Mouse (Mus musculus) liver, adult 2 months (tissue): ENCODE measurements around the gene Olfr514. TPM values are rescaled to one million over a fixed set of nuclear protein-coding genes. Genes with fewer than 3 reads are reported as not detected.
"Not testable (repeated sequence)": the region's sequence is repeated elsewhere in the genome, so short reads cannot be mapped to it uniquely, and the experiment has no call there.

ENCODE experiments used
- DNase-seq: peaks from one replicate; pipeline ENCODE4 v3.0.0-alpha.2; 2011; ENCODE audit warnings: low read depth, low spot score; ENCODE audit errors: extremely low read depth
- H3K27ac ChIP-seq: fragments of 200-500 bp; replicated peaks from 2 replicates; pipeline ENCODE4 v1.5.1; 2012; ENCODE audit warnings: low read depth, mild to moderate bottlenecking, control low read depth, inconsistent platforms, low read length; ENCODE audit not compliant: insufficient read depth
- H3K27me3 ChIP-seq: fragments of 200-500 bp; 2 replicates; pipeline ENCODE4 v1.6.1; 2012; ENCODE audit warnings: mild to moderate bottlenecking, moderate library complexity, low read length, inconsistent platforms; ENCODE audit not compliant: control insufficient read depth, insufficient read depth
- H3K36me3 ChIP-seq: fragments of 200-500 bp; 2 replicates; pipeline ENCODE4 v1.6.1; 2012; ENCODE audit warnings: low read length, inconsistent platforms; ENCODE audit not compliant: control insufficient read depth, insufficient read depth
- H3K4me1 ChIP-seq: fragments of 200-500 bp; 2 replicates; pipeline ENCODE4 v1.6.1; 2011; ENCODE audit warnings: low read length; ENCODE audit not compliant: control insufficient read depth, insufficient read depth
- H3K4me3 ChIP-seq: fragments of 200-500 bp; 2 replicates; pipeline ENCODE4 v1.5.1; 2011; ENCODE audit warnings: low read depth, mild to moderate bottlenecking, control low read depth, low read length, moderate library complexity; ENCODE audit not compliant: insufficient read depth
- H3K79me2 ChIP-seq: fragments of 200-500 bp; 2 replicates; pipeline ENCODE4 v1.6.1; 2012; ENCODE audit warnings: inconsistent platforms, mild to moderate bottlenecking, low read length, moderate library complexity; ENCODE audit not compliant: control insufficient read depth, insufficient read depth
- H3K9ac ChIP-seq: fragments of 200-500 bp; 2 replicates; pipeline ENCODE4 v1.6.1; 2012; ENCODE audit warnings: low read depth, mild to moderate bottlenecking, control low read depth, inconsistent platforms, low read length
- CTCF ChIP-seq: fragments of 200-500 bp; IDR thresholded peaks from 2 replicates; pipeline ENCODE4 v1.5.1; 2011; ENCODE audit warnings: low read depth, low read length, control low read depth
- POLR2A ChIP-seq: fragments of 200-500 bp; IDR thresholded peaks from 2 replicates; pipeline ENCODE4 v1.6.1; 2011; ENCODE audit warnings: low read length, control low read depth; ENCODE audit not compliant: insufficient read depth; ENCODE audit errors: extremely low read depth
- WGBS: fragments of 180-500 bp; shearing (Covaris S2); methylation state at CpG from one replicate; pipeline ENCODE4 v1.1.7; 2018; 5-methylcytosine and 5-hydroxymethylcytosine counted together
- polyA plus RNA-seq: library from polyadenylated mRNA; depleted of rRNA; stranded (reverse); fragments of >200 nt; gene quantifications from 2 replicates; pipeline ENCODE4 v1.2.3, GENCODE M21; 2012; rRNA removed
- total RNA-seq: library from RNA; depleted of rRNA; stranded (reverse); fragments of >200 nt; gene quantifications from 2 replicates; pipeline ENCODE4 v1.2.3, GENCODE M21; 2014; rRNA removed

Olfr514 gene
- total RNA-seq: not detected in 2 replicates
- not detected in 2 replicates for polyA plus RNA-seq

DNA sequence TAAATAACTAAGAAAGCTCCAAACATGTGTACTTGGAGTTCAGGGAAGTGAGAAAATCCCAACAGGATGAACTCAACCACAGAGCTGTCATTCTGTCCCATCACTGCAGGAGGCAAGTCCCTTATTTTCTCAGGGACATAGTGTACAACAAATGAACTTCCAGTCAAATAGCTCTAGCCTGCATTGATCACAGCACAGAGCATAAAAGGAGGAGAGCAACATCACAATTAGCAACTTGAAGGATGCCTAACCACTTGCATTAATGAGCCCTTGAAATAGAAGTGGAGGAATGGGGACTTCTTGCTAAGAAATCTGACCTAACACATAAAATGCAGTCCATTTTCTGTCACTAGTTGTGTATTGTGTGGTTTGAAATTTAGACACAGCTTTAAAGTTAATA lies at the start of gene Olfr514:
Gene Olfr514, minus strand, starts transcription at position 101 of the 400 bp plus-strand sequence.
- Histone ChIP-seq H3K9ac (no peak within 1 kb of the TSS), H3K36me3 (no peaks in the 10 kb centered on the region), H3K4me3 (no peak within 1 kb of the TSS), H3K4me1 (no peaks in the 10 kb centered on the region), H3K79me2 (no peaks in the 10 kb centered on the region), H3K27ac (no peak within 1 kb of the TSS), H3K27me3 (no peaks in the 10 kb centered on the region)
- no peak for TF ChIP-seq POLR2A
- no peak for TF ChIP-seq CTCF
- no peak for DNase-seq

- no peak within 1 kb of the TSS for H3K4me3 ChIP-seq
- no peaks in the 10 kb centered on the region for H3K4me1 ChIP-seq
- TF ChIP-seq POLR2A: no peak
- no peak for TF ChIP-seq CTCF
- H3K27ac ChIP-seq: no peak within 1 kb of the TSS
- H3K9ac ChIP-seq: no peak within 1 kb of the TSS
- no peaks in the 10 kb centered on the region for H3K27me3 ChIP-seq
- H3K36me3 ChIP-seq: no peaks in the 10 kb centered on the region
- 48% methylated on average over 2 of the region's 2 CpGs for WGBS
- DNase-seq: no peak
- no peaks in the 10 kb centered on the region for H3K79me2 ChIP-seq
These were observed 46.5 kb upstream of the Olfr514 start, which contains the start of gene Olfr517 for GRCm38 (mm10) chr7:108872279-108872678. Olfr517 (minus strand) TSS chr7:108872379.

- no peak within 1 kb of the TSS for H3K9ac ChIP-seq
- H3K4me3 ChIP-seq: no peak within 1 kb of the TSS
- H3K79me2 ChIP-seq: no peaks in the 10 kb centered on the region
- H3K4me1 ChIP-seq: no peaks in the 10 kb centered on the region
- H3K27me3 ChIP-seq: no peaks in the 10 kb centered on the region
- WGBS: 82% methylated on average over 2 of the region's 2 CpGs
- no peak for TF ChIP-seq POLR2A
- H3K36me3 ChIP-seq: no peaks in the 10 kb centered on the region
- no peak for DNase-seq
- H3K27ac ChIP-seq: no peak within 1 kb of the TSS
These were observed 24.6 kb upstream of the Olfr514 start, which contains the start of gene Olfr516 for GRCm38 (mm10) chr7:108850429-108850828. Olfr516 (minus strand) TSS chr7:108850529.

DNA sequence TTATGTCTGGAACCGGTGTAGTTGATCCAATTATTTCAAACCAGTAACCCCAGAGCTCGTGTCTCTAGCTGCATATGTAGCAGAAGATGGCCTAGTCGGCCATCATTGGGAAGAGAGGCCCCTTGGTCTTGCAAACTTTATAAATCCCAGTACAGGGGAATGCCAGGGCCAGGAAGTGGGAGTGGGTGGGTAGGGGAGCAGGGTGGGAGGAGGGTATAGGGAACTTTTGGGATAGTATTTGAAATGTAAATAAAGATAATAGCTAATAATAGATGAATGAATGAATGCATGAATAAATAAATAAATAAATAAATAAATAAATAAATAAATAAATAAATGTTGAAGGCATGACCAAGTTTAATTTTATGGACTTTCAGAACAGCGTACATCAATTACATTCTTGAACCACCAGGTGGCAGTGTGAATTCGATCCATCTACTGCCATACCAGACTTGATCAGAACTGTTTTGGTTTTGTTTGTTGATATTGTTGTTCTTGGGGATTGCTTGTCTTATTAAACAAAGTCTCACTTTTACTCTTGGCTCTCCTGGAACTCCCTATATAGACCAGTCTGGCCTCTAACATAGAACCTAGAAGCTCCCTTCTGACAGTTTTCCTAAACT lies 11.1 kb downstream of the Olfr514 start:
- not testable (repeated sequence) for H3K9ac ChIP-seq, H3K79me2 ChIP-seq, H3K4me1 ChIP-seq, H3K27me3 ChIP-seq, H3K36me3 ChIP-seq, H3K27ac ChIP-seq, H3K4me3 ChIP-seq
- 40% methylated on average over 5 of the region's 5 CpGs for WGBS
- peak; percentile 55 for DNase-seq
- peak; percentile 45 for TF ChIP-seq CTCF

DNA sequence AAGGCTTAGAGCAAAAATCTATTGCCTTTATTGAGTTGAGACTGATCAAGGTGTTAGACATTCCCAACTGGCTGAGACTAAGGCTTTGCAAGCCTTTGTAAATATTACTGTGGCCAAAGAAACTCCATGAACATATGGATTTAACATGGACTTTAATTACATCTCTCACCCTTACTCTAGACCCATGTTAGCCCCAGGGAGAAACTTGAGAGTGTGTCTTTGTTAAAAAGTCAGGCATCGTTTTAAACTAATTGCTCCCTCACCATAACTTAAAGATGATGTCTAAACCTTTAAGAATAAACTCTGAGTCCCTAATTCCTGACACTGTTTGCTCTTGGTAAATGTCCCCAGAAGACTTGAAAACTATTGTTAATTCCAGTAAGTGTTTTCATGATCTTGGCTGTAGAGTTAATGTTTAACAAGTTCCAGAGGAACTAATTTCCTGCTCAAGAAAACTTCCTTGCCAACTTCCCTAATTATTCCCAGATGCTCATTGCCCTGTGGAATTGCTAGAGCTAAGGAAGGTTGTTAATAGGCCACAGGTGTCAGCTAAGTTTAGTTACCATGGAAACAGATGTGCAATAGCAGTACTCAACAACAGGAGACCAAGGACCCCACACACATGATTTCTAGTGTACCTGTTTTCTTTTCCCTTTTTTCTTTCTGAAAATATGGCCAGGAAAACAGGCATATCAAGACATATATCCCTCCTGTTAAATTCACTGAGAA lies 28.4 kb downstream of the Olfr514 start:
- TF ChIP-seq POLR2A (no peak), CTCF (no peak)
- Histone ChIP-seq H3K79me2 (no peaks in the 10 kb centered on the region), H3K36me3 (no peaks in the 10 kb centered on the region), H3K27ac (no peak overlapping the region), H3K27me3 (no peaks in the 10 kb centered on the region), H3K9ac (no peak overlapping the region), H3K4me3 (no peak overlapping the region), H3K4me1 (no peaks in the 10 kb centered on the region)
- WGBS: 48% methylated on average over 1 of the region's 1 CpGs
- DNase-seq: no peak

Other genes starting within 250 kb of the Olfr514 start
- not detected in 2 replicates for gene Olfr506, start 215.2 kb downstream of the Olfr514 start, total RNA-seq
- not detected in 2 replicates for gene Olfr506, start 215.2 kb downstream of the Olfr514 start, polyA plus RNA-seq
- not detected in 2 replicates for gene Olfr507, start 204.2 kb downstream of the Olfr514 start, total RNA-seq
- gene Olfr507, start 204.2 kb downstream of the Olfr514 start, polyA plus RNA-seq: not detected in 2 replicates
- gene Olfr508, start 196.0 kb downstream of the Olfr514 start, total RNA-seq: not detected in 2 replicates
- not detected in 2 replicates for gene Olfr508, start 196.0 kb downstream of the Olfr514 start, polyA plus RNA-seq
- gene Olfr509, start 174.1 kb downstream of the Olfr514 start, total RNA-seq: not detected in 2 replicates
- not detected in 2 replicates for gene Olfr509, start 174.1 kb downstream of the Olfr514 start, polyA plus RNA-seq
- gene Olfr510, start 159.6 kb downstream of the Olfr514 start, total RNA-seq: not detected in 2 replicates
- not detected in 2 replicates for gene Olfr510, start 159.6 kb downstream of the Olfr514 start, polyA plus RNA-seq
- not detected in 2 replicates for gene Olfr512, start 112.7 kb downstream of the Olfr514 start, total RNA-seq
- gene Olfr512, start 112.7 kb downstream of the Olfr514 start, polyA plus RNA-seq: not detected in 2 replicates
- gene Olfr513, start 75.0 kb downstream of the Olfr514 start, total RNA-seq: not detected in 2 replicates
- not detected in 2 replicates for gene Olfr513, start 75.0 kb downstream of the Olfr514 start, polyA plus RNA-seq
- gene Olfr516, start 24.5 kb upstream of the Olfr514 start, total RNA-seq: not detected in 2 replicates
- not detected in 2 replicates for gene Olfr516, start 24.5 kb upstream of the Olfr514 start, polyA plus RNA-seq
- not detected in 2 replicates for gene Olfr517, start 46.4 kb upstream of the Olfr514 start, total RNA-seq
- not detected in 2 replicates for gene Olfr517, start 46.4 kb upstream of the Olfr514 start, polyA plus RNA-seq
- not detected in 2 replicates for gene Olfr518, start 59.0 kb upstream of the Olfr514 start, total RNA-seq
- gene Olfr518, start 59.0 kb upstream of the Olfr514 start, polyA plus RNA-seq: not detected in 2 replicates
- gene Olfr519, start 68.4 kb upstream of the Olfr514 start, total RNA-seq: not detected in 2 replicates
- gene Olfr519, start 68.4 kb upstream of the Olfr514 start, polyA plus RNA-seq: not detected in 2 replicates
- gene Nlrp10, start 104.2 kb upstream of the Olfr514 start, total RNA-seq: under 0.01 and 0.09 TPM in 2 replicates
- not detected in 2 replicates for gene Nlrp10, start 104.2 kb upstream of the Olfr514 start, polyA plus RNA-seq
- 20.6 and 31.7 TPM in 2 replicates for gene Eif3f, start 108.4 kb upstream of the Olfr514 start, total RNA-seq
- 47.2 and 48.1 TPM in 2 replicates for gene Eif3f, start 108.4 kb upstream of the Olfr514 start, polyA plus RNA-seq
- under 0.01 and 0.07 TPM in 2 replicates for gene Tub, start 124.3 kb upstream of the Olfr514 start, total RNA-seq
- gene Tub, start 124.3 kb upstream of the Olfr514 start, polyA plus RNA-seq: not detected in 2 replicates